9 mouse cellular contexts compared by ENCODE assay signal in the genomic region with DNA sequence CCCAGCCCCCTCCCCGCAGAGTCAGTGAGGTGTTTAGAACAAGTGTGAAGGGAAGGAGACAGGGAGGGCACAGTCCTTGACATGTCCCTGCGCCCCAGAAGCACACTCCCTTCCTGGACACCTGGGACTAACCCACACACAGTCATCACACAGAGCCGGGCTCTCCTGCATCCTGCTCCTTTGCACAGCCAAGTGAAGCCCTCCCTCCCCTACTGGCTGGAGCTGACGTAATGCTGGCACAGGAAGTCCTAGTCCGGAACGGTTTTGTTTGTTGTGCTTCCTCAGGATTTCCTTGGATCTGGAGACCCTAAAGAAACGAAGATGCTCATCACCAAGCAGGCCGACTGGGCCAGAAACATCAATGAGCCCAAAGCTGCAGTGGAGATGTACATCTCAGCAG. TPM values are rescaled to one million over a fixed set of nuclear protein-coding genes. Genes with fewer than 3 reads are reported as not detected.
A peak's percentile ranks its signal among the peaks of the same experiment; 100 is the strongest.
DNase-seq lines count a peak whose midpoint lies in the region; ATAC-seq lines count a peak whose summit lies in the region.
"Had no signal": no experiment of that assay in that cellular context is flagged by ENCODE, and none has a peak within 500 bp of the region (broad histone marks: within the 10 kb centered on the region; RNA-seq: fewer than 3 reads in every experiment).

No protein-coding gene starts in this region.

- no peak overlapping the region for H3K4me3 ChIP-seq in midbrain, embryonic 13.5 days (replicated peaks)

- H3K9me3 ChIP-seq in midbrain, embryonic 13.5 days, result no peaks in the 10 kb centered on the region

- H3K4me2 ChIP-seq in midbrain, embryonic 13.5 days (replicated peaks), result no peak overlapping the region

- H3K9ac ChIP-seq in midbrain, embryonic 13.5 days (replicated peaks), result no peak overlapping the region

- H3K27ac ChIP-seq in midbrain, embryonic 13.5 days, result no peak overlapping the region

- H3K4me1 ChIP-seq in midbrain, embryonic 13.5 days (replicated peaks), result no peaks in the 10 kb centered on the region

- peaks cover 32% of the 10 kb centered on the region for H3K36me3 ChIP-seq in midbrain, embryonic 13.5 days

- DNase-seq in cerebellum, postnatal 25 days, result peak; percentile 49 to 58
- DNase-seq in cerebellum, adult 8-10 months, result no peak
- peak; percentile 82 for DNase-seq in kidney, adult 9 months
- peak; percentile 90 for DNase-seq in lung, postnatal 36 days
- DNase-seq in urinary bladder, adult 18-20 months (ENCODE audit: low spot score in 2 of 2), result no peak
- no peak for DNase-seq in frontal cortex, postnatal 25 days (ENCODE audit: low spot score in 2 of 2)

- WGBS in midbrain, embryonic 13.5 days, result 74% methylated on average over 8 of the region's 8 CpGs

- no peaks in the 10 kb centered on the region for H3K27me3 ChIP-seq in midbrain, embryonic 13.5 days

- peak; percentile 28 for ATAC-seq in granulocyte monocyte progenitor cell, adult 5-6 weeks (replicated peaks; ENCODE audit: poor library complexity, severe bottlenecking)
- ATAC-seq in midbrain, embryonic 13.5 days, result no peak

RNA-seq across cellular contexts. Expression of gene Rho, which starts 21.6 kb away (rescaled TPM):
- total RNA-seq in granulocyte monocyte progenitor cell, adult 5-6 weeks (2014; fragmentation: Nextera tagmentation), result not detected in 2 replicates
- total RNA-seq in granulocyte monocyte progenitor cell, adult 5-6 weeks (2017), result not detected in 2 replicates
- polyA plus RNA-seq in midbrain, embryonic 13.5 days (2015; fragmentation: Nextera tagmentation; extraction: Ambion mirVana), result 0.05 and 0.21 TPM in 2 replicates

RNA-seq across cellular contexts. Expression of gene H1foo, which starts 34.8 kb away (rescaled TPM):
- total RNA-seq in granulocyte monocyte progenitor cell, adult 5-6 weeks (2014; fragmentation: Nextera tagmentation), result not detected in 2 replicates
- not detected in 2 replicates for total RNA-seq in granulocyte monocyte progenitor cell, adult 5-6 weeks (2017)
- not detected in 2 replicates for polyA plus RNA-seq in midbrain, embryonic 13.5 days (2015; fragmentation: Nextera tagmentation; extraction: Ambion mirVana)
- polyA plus RNA-seq: embryonic facial prominence, embryonic 11.5 days had no signal

RNA-seq across cellular contexts. Expression of gene Ift122, which starts 56.7 kb away (rescaled TPM):
- 4.0 and 7.1 TPM in 2 replicates for total RNA-seq in granulocyte monocyte progenitor cell, adult 5-6 weeks (2014; fragmentation: Nextera tagmentation)
- total RNA-seq in granulocyte monocyte progenitor cell, adult 5-6 weeks (2017), result 4.6 and 5.7 TPM in 2 replicates
- polyA plus RNA-seq in midbrain, embryonic 13.5 days (2015; fragmentation: Nextera tagmentation; extraction: Ambion mirVana), result 25.8 and 28.8 TPM in 2 replicates

RNA-seq across cellular contexts. Expression of gene Mbd4, which starts 56.8 kb away (rescaled TPM):
- total RNA-seq in granulocyte monocyte progenitor cell, adult 5-6 weeks (2014; fragmentation: Nextera tagmentation), result 25.2 and 31.1 TPM in 2 replicates
- 16.5 and 22.9 TPM in 2 replicates for total RNA-seq in granulocyte monocyte progenitor cell, adult 5-6 weeks (2017)
- polyA plus RNA-seq in midbrain, embryonic 13.5 days (2015; fragmentation: Nextera tagmentation; extraction: Ambion mirVana), result 14.5 and 14.9 TPM in 2 replicates

Comparison
In these comparisons a context has a peak if more than half of its experiments do, and no peak if none do; other contexts are left out.
1. DNase-seq: peak in cerebellum, postnatal 25 days (2 of 2), kidney, adult 9 months (single experiment) and lung, postnatal 36 days (single experiment); none in cerebellum, adult 8-10 months (single experiment), urinary bladder, adult 18-20 months (0 of 2) and frontal cortex, postnatal 25 days (0 of 2).